Mouse (Mus musculus): ENCODE results near the gene Wdfy3.
A peak's percentile ranks its signal among the peaks of the same experiment; 100 is the strongest.
"Not testable (repeated sequence)": the region's sequence is repeated elsewhere in the genome, so short reads cannot be mapped to it uniquely, and the experiment has no call there.

Gene Wdfy3

DNA sequence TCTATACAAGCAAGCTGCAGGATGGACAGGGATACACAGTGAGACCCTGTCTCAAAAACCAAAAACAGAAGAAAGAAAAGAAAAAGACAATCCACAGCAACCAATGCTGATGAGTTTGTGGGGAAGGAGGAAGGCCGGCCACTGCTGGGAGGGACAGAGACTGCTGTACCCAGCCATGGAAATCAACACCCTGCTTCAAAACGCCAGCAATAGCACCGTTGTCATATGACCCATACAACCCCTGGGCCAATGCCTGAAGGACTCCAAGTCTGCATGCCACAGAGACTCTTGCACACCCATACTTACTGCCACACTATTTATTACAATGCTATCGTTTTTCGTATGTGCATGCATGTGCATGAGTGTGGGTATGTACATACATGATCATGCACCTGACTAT lies 124.0 kb downstream of the Wdfy3 start:
- no peak for DNase-seq (ENCODE audit: low spot score)

DNA sequence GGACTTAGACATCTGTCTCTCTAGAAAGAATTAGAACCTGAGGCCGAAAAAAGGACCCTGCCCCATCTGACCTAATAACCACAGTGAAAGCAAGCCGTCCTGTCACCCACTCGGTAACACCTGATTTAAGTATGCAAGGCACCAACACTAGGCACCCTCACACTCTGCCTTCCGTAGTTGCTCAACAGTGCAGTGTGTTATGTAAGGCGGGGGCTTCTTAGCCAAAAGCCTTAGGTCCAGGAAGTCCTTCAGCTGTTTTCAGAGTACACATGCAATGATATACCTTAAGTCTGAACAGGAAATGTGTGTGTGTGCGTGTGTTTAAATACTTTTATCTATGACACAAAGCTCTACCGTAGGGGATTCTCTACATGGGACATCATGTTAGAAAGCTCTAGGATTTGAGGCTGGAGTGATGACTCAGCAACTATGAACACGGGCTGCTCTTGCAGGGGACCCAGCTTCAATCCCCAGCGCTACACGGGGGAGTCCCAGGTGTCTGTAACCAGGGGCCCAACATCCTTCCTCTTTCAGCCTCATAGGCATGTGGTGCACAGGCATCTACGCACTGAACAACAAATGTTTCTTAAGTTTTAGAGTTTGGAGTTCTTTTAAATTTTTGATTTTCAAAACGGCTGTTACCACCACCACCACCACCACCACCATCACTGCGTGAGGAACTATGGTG lies 131.7 kb downstream of the Wdfy3 start:
- DNase-seq (ENCODE audit: low spot score), result no peak

DNA sequence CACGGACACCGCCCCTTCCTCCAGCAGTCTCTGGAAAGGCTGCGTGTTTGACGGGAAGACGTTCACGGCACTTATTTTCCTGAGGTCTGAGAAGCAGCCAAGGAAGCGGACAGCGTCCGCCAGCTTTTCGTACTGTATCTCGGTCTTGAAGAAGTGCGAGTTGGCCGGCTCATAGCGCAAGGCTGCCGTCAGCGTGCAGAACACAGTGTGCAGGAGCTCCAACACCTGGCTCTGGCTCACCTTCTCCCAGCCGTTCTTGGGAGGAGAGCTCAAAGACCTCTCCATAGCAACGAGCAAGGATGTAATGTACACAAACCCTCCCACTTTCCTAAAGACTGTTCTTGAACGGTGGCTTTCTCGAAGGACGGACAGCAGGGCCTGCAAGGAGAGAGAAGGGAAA lies 132.4 kb downstream of the Wdfy3 start:
- no peak for DNase-seq (ENCODE audit: low spot score)

DNA sequence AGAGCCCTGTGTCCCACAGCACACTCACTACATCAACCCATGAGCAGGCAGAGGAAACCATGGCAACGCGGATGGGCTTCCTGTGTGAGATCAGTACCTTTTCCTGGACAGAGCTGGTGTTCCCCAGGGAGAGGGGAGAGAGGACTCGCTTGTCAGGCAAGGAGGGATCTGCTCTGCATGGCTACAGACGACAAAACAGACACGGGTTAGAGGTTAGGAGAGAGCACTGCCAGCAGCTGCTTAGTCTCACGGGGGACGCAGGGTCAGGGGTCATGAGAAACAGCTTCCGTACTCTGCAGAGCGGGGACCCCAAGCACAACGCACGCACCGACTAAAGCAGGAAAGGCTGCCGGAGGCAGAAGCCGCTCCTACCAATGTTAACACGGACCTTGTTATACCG lies 133.8 kb downstream of the Wdfy3 start:
- DNase-seq (ENCODE audit: low spot score), result no peak

DNA sequence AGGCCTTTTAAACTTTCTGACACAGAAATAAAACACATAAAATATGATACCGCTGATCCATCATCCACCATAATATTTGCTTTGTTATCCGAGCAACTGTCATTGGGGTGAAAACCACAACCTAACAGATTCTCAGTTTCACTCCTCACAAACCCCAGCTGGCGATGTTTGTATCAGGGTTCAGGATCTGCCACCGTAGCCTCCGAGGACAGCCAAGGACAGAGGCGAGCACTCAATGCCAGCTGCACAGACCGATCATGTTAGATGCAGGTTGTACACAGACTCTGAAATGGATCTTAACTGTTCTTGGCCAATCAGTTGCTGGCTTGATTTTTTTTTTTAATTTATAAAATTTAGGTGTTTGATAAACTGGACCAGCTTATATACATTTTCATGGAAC lies 135.1 kb downstream of the Wdfy3 start:
- no peak for DNase-seq (ENCODE audit: low spot score)

DNA sequence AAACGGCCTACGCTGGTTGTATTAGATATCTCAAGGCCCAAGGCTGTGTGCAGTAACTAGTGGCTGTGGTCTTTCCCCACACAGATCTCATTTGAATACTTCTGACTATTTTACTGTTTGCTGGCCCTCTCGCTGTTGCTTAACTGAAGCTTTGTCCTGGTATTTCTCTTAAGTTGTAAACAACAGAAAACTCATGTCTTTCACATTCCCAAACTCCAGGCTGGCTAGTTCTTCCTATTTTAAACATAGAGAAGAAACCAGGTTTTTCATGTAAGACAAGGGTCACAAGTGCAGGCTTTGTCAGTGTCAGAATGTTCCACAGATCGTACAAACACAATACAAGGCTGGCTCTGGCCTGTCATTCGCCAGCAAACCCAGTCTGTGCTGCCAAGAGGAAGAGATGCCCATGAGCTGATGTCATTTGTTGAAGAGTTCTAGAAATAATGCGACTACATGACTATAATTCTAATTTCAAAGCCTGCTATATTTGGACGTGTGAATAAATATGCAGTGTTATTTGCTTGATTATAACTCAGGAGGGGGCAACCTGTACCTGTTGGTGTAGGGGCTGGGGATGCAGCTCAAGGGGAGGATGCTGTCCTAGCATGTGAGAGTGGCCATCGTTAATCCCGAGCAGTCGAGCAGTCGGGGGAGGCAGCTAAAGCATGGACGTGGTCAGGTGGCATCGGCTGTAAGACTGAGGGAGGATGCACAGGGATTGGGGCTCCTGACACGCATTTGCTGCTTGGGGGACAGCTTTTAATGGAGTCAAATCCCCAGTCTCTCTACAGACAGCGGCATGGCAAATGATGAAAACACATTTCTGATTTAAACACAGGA lies 136.5 kb downstream of the Wdfy3 start:
- peak; percentile 85 for DNase-seq (ENCODE audit: low spot score)

DNA sequence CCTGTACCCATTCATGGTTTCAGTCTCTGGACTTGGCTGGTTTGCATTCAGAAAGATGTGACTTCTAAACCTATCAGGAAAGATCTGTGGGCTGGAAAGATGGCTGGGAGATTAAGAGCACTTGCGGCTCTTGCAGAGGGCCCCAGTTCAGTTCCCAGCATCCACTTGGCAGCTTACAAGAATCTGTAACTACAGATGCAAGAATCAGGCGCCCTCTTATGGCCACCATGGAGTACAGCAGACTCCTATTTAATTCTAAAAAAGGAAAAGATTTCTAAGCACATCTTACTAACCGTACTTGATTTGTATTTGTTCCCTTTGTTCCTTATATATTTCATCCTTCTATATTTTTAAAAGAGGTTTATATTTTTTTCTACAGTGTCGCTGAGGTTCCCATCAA lies 137.7 kb downstream of the Wdfy3 start:
- DNase-seq (ENCODE audit: low spot score), result no peak

DNA sequence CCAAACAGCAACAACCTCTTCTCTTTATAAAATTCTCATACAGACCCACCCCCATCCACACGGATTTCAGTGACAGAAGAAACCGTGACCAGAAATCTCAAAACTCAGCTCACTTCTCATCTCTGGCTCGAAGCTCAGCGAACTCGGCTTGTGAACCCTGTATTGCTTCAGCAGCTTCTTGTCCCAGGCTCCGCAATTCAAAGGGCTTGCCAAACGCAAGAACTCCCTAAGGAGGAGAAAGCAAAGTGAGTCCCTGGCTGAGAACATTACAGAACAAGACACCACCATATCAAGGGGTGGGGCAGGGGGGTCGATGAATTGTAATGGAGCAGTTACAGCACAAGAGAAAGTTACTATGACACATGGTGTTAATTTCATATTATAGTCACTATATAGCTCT lies 143.4 kb downstream of the Wdfy3 start:
- peak; percentile 67 for DNase-seq (ENCODE audit: low spot score)

DNA sequence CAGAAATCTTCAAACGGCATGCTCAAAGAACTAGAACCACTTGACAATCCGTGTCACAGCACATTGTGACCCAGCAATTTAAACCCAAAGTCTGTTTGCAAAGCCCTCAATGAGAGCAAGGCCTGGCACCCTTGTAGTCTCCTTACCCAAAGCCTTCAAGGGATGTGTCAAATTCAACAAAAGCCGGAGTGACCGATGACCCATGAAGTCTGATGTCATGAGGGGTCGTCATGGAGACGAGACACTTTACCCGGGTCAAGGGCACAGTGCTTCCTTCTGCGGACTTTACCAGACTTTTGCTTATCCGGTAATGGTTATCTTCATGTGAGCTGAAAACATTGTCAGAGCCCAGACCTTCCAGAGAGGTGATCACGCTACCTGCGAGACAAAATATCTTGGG lies 146.0 kb downstream of the Wdfy3 start:
- no peak for DNase-seq (ENCODE audit: low spot score)

DNA sequence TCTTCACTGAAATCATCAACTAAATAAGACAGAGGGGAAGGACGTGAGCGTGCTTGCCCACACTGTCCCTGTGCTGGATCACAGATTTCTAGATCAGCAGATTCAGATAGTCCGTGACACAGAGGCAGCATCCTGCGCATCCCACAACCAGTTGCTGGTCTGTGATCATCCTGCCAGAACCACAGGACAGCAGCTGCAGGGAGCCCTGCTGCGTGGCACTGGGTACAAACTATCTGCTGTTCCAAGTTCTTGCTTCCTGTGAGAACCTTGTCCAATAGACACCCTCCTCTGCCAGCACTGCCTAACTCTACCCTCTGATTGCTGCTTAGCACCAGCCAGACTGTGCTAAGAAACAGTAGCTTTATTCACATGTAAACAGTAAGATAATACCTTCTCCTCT lies 150.2 kb downstream of the Wdfy3 start:
- DNase-seq (ENCODE audit: low spot score), result no peak

DNA sequence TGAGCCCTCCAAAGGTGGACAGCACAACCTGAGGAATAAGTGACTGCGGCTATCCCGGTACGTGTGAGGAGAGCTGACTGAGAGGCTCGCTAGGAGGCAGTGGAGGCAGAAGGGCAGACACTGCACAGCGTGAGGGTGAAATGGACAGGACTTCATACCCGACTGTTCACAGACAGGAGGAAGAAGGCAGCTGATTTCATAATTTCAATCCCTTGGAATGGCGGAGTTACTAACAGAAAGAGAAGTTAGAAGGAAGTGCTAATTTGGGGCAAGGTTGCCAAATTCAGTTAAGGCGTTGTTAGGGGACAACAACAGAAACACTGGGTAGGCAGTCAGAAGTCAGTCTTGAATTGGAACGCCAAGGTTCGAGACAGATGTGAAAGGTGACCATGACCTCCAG lies 160.3 kb downstream of the Wdfy3 start:
- no peak for DNase-seq (ENCODE audit: low spot score)

DNA sequence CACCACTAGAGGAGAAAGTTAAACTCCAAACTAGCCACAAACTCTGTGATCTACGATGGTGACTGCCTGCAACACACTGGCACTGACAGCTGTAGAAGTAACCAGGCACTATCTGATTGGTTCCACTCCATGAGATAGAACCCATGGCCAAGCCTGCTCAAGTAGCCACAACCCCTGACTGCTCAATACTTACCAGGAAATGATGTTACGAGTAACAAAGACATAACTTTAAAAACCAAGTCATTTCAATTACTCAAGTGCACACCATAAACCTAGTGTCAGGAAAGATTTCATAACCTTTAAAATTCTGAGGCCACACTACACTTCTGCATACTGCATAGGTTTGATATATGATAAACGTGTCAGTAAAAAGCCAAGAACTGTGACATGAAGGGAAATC lies 164.1 kb downstream of the Wdfy3 start:
- DNase-seq (ENCODE audit: low spot score), result no peak

DNA sequence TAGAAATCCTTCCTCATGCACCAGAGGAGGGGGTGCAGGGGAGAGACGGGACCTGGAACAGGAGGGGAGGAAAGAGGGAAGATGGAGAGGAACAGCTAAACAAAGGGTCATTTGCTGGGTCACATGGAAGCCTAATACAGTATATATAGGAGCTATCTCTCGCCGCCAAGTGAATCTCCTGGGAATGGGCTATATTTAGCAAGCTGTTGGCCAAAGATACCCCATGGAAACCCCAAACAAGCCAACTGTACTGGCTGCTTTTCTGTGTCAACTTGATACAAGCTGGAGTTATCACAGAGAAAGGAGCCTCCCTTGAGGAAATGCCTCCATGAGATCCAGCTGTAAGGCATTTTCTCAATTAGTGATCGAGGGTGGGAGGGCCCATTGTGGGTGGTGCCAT lies 164.9 kb downstream of the Wdfy3 start:
- DNase-seq (ENCODE audit: low spot score), result not testable (repeated sequence)

DNA sequence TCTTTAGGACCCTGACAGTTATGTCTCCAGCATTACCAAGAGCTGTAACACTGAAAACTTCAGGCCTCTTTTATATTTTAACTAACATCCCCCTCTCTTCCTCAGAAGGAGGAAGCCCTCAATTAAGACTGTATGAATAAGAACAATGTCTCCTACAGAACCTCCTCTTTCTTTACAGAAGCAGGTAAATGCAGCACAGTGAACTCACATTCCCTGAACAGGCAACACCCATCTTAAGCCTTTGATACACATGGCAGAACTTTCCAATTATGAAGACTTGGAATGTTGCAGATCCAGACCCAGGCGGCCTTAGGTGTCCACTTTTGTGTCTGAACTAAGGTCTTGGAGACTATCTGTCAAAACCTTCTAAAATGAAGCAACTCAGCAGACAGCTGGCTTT lies 167.0 kb downstream of the Wdfy3 start:
- no peak for DNase-seq (ENCODE audit: low spot score)

DNA sequence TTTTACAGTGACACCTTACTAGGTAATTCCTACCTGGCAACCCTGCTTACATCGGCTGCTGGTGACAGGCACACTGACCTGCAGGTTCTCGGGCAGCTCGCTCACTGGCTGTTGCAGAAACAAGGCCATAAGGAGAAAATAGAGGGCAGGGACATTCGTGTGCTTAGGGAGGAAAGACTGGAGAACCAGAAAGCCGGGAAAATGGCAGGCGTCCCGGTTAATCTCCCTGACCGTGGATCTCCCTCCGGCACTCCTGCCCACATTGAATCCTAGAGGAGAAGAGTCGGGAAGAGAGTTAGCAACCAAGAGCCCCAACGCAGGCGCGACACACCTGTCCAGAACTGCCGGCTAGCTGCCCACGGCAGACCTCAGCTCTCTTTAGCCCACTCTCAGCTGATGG lies 169.7 kb downstream of the Wdfy3 start:
- no peak for DNase-seq (ENCODE audit: low spot score)

DNA sequence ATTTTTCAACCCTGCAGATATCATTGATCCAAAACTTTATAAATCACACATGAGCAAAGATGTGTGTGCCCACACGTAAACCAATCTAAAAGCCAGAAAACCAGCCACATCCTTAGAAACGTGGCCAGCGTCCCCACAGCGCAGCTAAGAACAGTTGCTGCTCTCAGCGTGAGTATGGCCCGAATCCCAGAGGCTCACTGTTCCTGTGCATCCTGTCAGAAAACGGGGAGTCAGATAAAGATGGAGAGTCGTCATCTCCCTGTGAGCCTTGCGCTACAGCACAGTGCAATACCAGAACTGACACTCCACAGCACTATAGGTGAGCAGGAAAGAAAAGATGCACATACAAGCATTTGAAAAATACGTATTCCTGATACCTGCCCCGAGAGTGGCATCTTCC lies 172.9 kb downstream of the Wdfy3 start:
- no peak for DNase-seq (ENCODE audit: low spot score)

DNA sequence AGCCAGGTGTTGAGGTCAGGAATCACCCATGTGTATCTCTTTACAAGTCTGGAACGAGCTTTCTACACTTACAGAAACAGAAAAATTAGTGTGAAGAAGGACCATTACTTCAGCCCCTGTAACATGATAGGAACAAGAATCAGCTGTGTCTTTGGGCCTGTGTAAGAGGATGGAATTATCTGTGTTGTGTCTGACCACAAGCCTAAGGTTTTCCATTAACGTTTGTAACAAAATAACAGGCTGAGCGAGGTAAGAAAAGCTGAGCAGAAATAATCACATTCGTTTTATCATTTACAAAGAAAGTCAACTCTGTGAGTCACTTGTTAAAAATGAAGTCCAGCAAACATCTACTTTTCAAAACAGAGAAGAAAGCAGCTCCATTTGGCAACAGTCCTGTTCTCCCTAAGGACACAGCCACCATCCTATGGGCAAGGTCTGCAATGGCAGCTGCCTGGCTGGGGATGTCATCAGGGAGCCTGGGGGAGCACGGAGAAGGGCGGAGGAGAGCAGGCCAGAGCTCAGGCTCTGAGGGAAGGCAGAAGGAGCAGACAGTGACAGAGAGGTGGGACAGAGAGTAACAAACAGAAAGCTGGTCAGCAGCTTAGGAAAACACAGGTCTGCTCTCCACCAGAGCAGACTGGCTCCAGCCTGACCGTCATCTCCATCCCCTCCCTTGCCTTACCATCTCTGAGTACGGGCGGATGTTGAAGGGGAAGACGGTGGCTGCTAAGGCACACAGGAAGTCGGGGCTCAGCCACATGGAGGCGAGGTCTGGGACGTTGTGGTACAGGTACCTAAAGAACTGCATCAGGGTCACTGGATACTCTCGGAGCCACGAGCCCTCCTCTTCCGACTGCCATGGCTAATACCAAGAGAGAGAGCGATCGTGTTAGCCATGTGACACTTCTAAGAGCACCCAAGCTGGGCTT lies 173.7 kb downstream of the Wdfy3 start:
- DNase-seq (ENCODE audit: low spot score), result no peak

DNA sequence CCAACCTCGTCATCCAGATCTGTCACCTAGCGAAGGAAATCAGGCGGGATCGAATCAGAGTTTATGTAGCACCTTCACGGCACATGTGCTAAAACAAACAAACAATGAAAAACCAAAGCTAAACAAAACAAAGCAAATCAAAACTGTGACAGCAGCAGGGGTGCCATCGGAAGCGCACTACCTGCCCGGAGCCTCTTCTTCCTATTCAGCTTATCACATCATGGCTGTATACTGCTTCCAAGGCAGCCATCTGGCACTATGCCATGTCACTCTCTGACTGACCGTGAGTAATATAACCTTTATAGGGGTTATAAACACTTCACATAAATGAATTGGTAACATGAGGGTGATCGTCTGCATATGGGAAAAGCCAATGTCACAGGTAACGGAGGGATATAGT lies 174.6 kb downstream of the Wdfy3 start:
- DNase-seq (ENCODE audit: low spot score), result no peak

DNA sequence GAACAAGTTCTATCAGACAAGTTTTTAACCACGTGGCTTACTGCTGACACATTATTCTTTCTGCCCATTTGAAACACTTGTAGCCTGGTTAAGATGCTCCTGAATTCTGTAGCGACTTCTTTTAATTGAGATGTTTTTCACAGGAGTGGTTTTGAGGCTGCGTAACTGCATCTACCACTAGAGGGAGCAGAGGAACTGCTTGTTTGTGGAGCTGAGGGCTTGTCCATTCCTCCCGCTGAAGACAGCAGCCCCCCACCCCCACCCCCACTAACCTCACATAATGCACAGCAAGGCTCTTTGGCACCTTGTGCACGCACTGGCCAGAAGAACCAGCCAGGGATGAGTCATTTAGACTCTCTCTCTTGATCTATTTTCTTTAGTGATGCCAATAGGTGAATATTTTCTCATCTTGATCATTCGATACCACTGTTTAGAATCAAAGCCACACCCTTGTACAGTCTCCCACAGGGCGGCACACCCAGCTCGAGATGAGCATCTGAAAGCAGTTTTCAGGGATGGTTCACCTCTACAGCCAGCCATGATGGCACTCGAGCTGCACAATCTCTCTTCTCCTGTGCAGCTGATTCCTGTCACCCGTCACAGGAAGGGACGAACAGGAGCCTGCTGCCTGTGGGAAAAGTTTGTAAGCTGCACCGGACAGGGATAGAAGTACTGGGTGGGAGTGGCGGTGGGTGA lies 175.8 kb downstream of the Wdfy3 start:
- DNase-seq (ENCODE audit: low spot score), result peak; percentile 42

DNA sequence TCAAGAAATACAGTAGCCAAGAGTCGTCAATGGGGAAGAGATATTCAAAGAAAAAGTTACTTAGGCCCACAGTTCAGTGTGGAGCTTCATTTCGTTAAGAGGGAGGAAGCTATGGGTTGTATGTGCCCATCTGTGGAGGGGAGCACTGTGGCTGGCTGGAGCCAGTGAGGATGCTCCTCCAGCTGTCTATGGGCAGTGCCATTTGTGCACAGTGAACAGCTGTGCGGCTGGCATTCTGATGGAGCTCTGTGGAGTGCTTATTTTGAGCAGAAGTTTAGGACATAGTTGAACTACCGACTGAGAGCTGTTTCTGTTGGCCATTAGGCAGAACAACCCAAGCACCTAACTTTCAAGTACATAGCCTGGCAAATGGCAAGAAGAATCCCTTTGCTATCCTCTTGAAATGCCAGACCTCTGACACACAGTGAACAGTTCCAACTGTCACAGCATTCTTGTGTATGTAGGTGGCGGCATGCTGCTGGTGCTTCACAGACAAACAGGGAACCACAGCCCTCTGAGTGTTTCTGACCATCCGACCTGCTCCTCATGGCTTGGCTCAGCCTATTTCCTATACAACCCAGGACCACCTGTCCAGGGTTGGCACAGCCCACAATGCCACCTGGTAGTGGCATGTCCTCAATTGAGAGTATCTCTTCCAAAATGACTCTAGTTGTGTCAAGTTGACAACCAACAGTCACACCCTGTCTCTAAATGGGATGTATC lies 177.9 kb downstream of the Wdfy3 start:
- peak; percentile 13 for DNase-seq (ENCODE audit: low spot score)

DNA sequence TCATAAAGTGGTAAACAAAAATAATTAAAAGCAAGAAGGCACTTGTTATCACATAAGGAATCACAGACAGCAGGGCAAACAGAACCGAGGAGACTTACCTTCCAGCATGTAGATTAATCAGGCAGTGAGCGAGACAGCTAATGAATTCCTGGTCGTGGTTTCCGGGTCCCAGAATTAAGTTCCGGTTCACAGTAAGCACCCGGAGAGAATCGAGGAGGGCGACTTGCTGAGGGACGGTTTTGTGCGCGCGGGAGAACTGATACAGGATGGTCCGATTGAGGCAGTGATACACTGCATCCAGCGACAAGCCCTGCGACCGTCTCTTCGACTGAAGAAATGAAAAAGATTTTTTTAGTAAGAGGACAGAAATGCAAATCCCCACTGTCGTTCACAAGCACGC lies 181.7 kb downstream of the Wdfy3 start:
- DNase-seq (ENCODE audit: low spot score), result no peak

Measured in adipocyte (in vitro differentiated cells).